Mouse (Mus musculus): ENCODE results near the gene Pipox.

DNA sequence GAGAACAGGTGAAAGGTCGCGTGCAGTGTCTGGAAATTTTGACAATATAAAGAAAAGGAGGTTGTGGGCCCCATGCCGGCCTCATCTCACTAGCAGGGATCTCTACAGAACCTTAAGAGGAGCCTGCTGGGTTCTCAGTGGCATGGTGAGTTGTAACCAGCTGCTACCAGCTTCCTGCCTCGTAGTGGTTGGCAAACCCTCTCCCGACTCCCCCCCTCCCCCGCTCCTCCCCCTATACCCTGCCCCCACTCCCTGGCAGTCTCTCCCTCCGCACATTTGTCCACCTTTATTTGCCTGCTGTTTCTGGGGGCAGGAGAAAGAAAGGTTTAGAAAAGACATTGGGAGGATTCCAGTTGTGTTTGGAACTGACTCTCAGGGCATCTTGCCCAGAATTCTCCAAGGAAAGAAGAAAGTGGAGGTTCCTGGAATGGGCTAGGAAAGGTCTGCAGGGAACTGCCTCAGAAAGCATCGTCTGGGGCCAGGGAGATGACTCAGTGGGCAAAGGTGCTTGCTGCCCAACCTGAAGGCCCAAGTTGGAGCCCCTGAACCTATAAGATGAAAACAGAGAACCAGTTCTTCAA, 8.0 kb upstream of the Pipox start:
- TF ChIP-seq CTCF (IDR thresholded peaks at IDR 0.05; ENCODE audit: borderline replicate concordance, extremely low read depth, insufficient read depth, insufficient read length) (no peak), POLR2A (IDR thresholded peaks at IDR 0.05; ENCODE audit: borderline replicate concordance, extremely low read depth, insufficient read depth, insufficient read length, poor library complexity, severe bottlenecking) (no peak)

All from brain, embryonic 14.5 days (tissue).